Mouse (Mus musculus) forebrain, postnatal 0 days (tissue): Measurements from ENCODE around the gene Krt2. TPM values are rescaled to one million over a fixed set of nuclear protein-coding genes. Genes with fewer than 3 reads are reported as not detected.

ENCODE experiments used
- ATAC-seq: fragments of 200-750 bp; cut with Nextera tagmentation; 2 replicates; pipeline ENCODE4 v1.8.0; 2017; ENCODE audit warnings: mild to moderate bottlenecking, moderate library complexity
- DNase-seq: peaks from one replicate; pipeline ENCODE4 v3.0.0-alpha.2; 2015
- H3K27ac ChIP-seq: fragments of 300-500 bp; sonication (generic); 2 replicates; pipeline ENCODE4 v1.5.1; 2014; ENCODE audit warnings: low read depth, mild to moderate bottlenecking, antibody characterized with exemption, low read length, moderate library complexity, mixed read lengths
- H3K27me3 ChIP-seq: fragments of 300-500 bp; sonication (generic); 2 replicates; pipeline ENCODE4 v1.6.1; 2014; ENCODE audit warnings: mild to moderate bottlenecking, low read length, mixed read lengths; ENCODE audit not compliant: insufficient read depth
- H3K36me3 ChIP-seq: fragments of 300-500 bp; sonication (generic); 2 replicates; pipeline ENCODE4 v1.6.1; 2014; ENCODE audit warnings: mild to moderate bottlenecking, moderate library complexity; ENCODE audit not compliant: insufficient read depth
- H3K4me1 ChIP-seq: fragments of 300-500 bp; sonication (generic); 2 replicates; pipeline ENCODE4 v1.6.1; 2014; ENCODE audit warnings: antibody characterized with exemption; ENCODE audit not compliant: insufficient read depth
- H3K4me2 ChIP-seq: fragments of 300-500 bp; sonication (generic); 2 replicates; pipeline ENCODE4 v1.6.1; 2014; ENCODE audit warnings: low read depth, mild to moderate bottlenecking, moderate library complexity
- H3K4me3 ChIP-seq: fragments of 300-500 bp; sonication (generic); 2 replicates; pipeline ENCODE4 v1.5.1; 2014; ENCODE audit warnings: low read depth, low read length, mixed read lengths
- H3K9ac ChIP-seq: fragments of 300-500 bp; sonication (generic); 2 replicates; pipeline ENCODE4 v1.6.1; 2014; ENCODE audit warnings: mild to moderate bottlenecking
- H3K9me3 ChIP-seq: fragments of 300-500 bp; sonication (generic); 2 replicates; pipeline ENCODE4 v1.6.1; 2016; ENCODE audit warnings: low read length
- CTCF ChIP-seq: sonication (generic); IDR thresholded peaks from 2 replicates; pipeline ENCODE4 v1.5.1; 2016; ENCODE audit warnings: antibody characterized with exemption, control low read depth, low read depth
- WGBS: fragments of 180-500 bp; shearing (Covaris S2); extraction: QIAGEN DNeasy Blood & Tissue Kit; methylation state at CpG from one replicate; pipeline ENCODE4 v1.1.7; 2014; 5-methylcytosine and 5-hydroxymethylcytosine counted together
- polyA plus RNA-seq: library from polyadenylated mRNA; unstranded; fragments of >200 nt; fragmentation: Nextera tagmentation; extraction: Ambion mirVana; gene quantifications from 2 replicates; pipeline ENCODE4 v1.2.1, GENCODE M21; 2015
- total RNA-seq: library from RNA; depleted of rRNA; stranded (reverse); fragments of >200 nt; gene quantifications from 2 replicates; pipeline ENCODE4 v1.2.3, GENCODE M21; 2014

Krt2 gene
- total and polyA plus RNA-seq, 2 experiments from 2014 or later, result 0.11 to 0.29 TPM

DNA sequence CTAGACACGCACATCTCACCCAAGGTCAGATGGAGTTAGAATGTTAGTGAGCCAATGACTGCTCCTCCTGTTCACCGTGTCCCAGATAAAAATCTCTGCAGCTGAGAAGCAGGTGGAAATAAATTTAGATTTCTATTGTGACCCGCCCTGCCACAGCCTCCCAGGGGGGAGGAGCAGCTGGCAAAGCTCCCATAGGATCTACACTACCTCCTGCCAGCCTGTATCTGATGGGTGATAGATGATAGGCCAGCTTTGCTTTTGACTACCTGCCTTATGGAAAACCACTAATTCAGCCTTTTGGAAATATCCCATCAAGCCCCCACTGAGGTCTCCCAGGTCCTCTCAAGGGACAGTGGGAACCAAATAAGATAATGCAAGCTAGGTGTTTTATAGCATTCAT lies 37.8 kb upstream of the Krt2 start:
- Histone ChIP-seq H3K4me1 (0 out of 2 replicates have a peak, but pooled peaks cover 3% of the 10 kb centered on the region), H3K9me3 (no peaks in the 10 kb centered on the region), H3K36me3 (no peaks in the 10 kb centered on the region), H3K4me3 (no peak overlapping the region), H3K27me3 (peaks cover 18% of the 10 kb centered on the region), H3K27ac (no peak overlapping the region), H3K4me2 (no peak overlapping the region), H3K9ac (no peak overlapping the region)
- WGBS, result 70% methylated on average over 3 of the region's 3 CpGs
- ATAC-seq (no peak), DNase-seq (no peak)
- no peak for TF ChIP-seq CTCF

DNA sequence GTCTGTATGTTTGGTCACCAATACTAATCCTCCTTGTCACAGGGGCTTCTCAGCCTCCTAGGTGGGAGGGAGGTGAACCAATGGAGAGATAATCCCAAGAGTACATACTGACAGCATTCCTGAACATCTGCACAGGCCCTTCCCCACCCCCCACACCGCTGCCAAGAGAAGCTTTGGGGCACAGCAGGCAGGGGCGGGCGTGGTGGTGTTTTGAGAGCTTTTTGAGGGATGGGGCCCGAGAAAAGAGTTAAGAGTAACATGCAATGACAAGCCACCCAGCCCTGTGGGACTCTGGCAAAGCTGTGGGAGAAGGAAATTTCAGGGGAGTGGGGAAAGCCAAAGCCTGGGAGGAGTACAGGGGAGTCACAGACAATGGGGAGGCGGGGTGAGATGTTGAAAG lies 36.3 kb upstream of the Krt2 start:
- H3K9ac ChIP-seq, result no peak overlapping the region
- no peak overlapping the region for H3K27ac ChIP-seq
- TF ChIP-seq CTCF, result no peak
- ATAC-seq (no peak), DNase-seq (no peak)
- no peak overlapping the region for H3K4me3 ChIP-seq
- no peak overlapping the region for H3K4me2 ChIP-seq
- no peaks in the 10 kb centered on the region for H3K9me3 ChIP-seq
- H3K4me1 ChIP-seq, result no peaks in the 10 kb centered on the region
- 20% methylated on average over 5 of the region's 5 CpGs for WGBS
- H3K27me3 ChIP-seq, result peaks cover 14% of the 10 kb centered on the region
- H3K36me3 ChIP-seq, result no peaks in the 10 kb centered on the region

DNA sequence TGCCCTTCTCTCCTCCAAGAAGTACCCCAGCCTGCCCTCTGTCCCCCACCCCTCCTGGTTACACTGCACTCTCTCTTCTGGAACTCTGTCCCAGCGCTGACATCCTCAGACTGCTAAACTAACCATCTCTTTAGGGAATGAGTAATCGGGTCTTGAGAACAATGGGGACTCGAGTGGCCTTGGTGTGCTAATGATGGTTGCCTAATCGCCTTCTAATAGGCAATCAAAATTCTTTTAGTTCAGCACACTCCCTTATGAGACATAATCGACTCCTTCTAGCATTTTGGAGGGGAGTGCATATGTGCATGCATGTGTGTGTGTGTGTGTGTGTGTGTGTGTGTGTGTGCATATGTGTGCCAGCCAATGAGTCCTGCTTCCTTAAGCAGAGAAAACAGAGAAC lies 34.6 kb upstream of the Krt2 start:
- Histone ChIP-seq H3K4me1 (no peaks in the 10 kb centered on the region), H3K27ac (no peak overlapping the region), H3K9ac (no peak overlapping the region), H3K27me3 (no peaks in the 10 kb centered on the region), H3K4me3 (no peak overlapping the region), H3K36me3 (no peaks in the 10 kb centered on the region), H3K9me3 (no peaks in the 10 kb centered on the region), H3K4me2 (no peak overlapping the region)
- no peak for TF ChIP-seq CTCF
- ATAC-seq, result no peak
- no peak for DNase-seq
- WGBS, result 7% methylated on average over 5 of the region's 5 CpGs

- Histone ChIP-seq H3K36me3 (no peaks in the 10 kb centered on the region), H3K9me3 (no peaks in the 10 kb centered on the region), H3K9ac (no peak within 1 kb of the TSS), H3K4me3 (no peak within 1 kb of the TSS), H3K27me3 (no peaks in the 10 kb centered on the region), H3K27ac (no peak within 1 kb of the TSS), H3K4me1 (peaks cover 9% of the 10 kb centered on the region; the same call in 1 of the 2 replicates), H3K4me2 (no peak within 1 kb of the TSS)
- DNase-seq (no peak), ATAC-seq (no peak)
- WGBS, result 88% methylated on average over 6 of the region's 6 CpGs
- no peak for TF ChIP-seq CTCF
These were observed 32.7 kb upstream of the Krt2 start, which contains the start of gene Krt1 for GRCm38 (mm10) chr15:101850694-101851093. TSS of gene Krt1 (minus strand) at chr15:101850794.

GRCm38 (mm10) chr15:101845971-101846403 lies 28.0 kb upstream of the Krt2 start:
- no peaks in the 10 kb centered on the region for H3K9me3 ChIP-seq
- H3K4me1 ChIP-seq, result peaks cover 9% of the 10 kb centered on the region; the same call in 1 of the 2 replicates
- ATAC-seq (peak; percentile 90), DNase-seq (peak; percentile 73)
- WGBS, result under 1% methylated on average over 34 of the region's 37 CpGs
- H3K36me3 ChIP-seq, result no peaks in the 10 kb centered on the region
- H3K4me3 ChIP-seq, result peak overlapping the region; percentile 49
- H3K27me3 ChIP-seq, result no peaks in the 10 kb centered on the region
- H3K9ac ChIP-seq, result peak overlapping the region; percentile 78
- TF ChIP-seq CTCF, result no peak
- peak overlapping the region; percentile 91 for H3K27ac ChIP-seq
- peak overlapping the region; percentile 69 for H3K4me2 ChIP-seq

- WGBS, result 60% methylated on average over 9 of the region's 9 CpGs
These were observed 25.2 kb upstream of the Krt2 start for GRCm38 (mm10) chr15:101843192-101843591.

DNA sequence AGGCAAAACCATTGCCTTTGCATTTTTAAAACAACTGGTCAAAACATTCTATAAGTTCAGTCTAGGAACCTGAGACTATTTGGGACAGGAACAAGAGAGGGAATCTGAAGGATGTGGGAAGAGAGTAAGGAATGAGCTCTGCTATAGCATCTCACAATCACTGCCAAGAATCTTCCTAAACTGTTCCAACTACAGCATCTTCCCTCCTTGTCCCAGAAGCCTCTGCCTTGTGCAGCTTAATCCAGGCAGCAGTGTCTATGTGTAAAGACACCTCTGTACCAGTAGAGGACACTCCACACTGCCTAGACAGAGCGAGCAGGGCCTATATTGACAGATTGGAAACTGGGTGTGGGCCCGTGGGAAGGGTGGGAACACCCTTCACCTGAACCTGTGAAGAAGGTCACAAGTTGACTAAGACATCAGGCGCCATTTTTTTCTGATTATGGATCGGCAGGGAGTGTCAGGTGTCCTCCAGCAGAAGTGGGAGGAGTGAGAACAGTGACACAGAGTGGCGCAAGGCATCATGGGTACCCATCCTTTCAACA lies 16.9 kb upstream of the Krt2 start:
- no peak for DNase-seq
- no peak overlapping the region for H3K27ac ChIP-seq
- H3K27me3 ChIP-seq, result no peaks in the 10 kb centered on the region
- H3K4me2 ChIP-seq, result no peak overlapping the region
- no peak for ATAC-seq
- H3K4me1 ChIP-seq, result no peaks in the 10 kb centered on the region
- H3K4me3 ChIP-seq, result no peak overlapping the region
- no peak overlapping the region for H3K9ac ChIP-seq
- WGBS, result 64% methylated on average over 5 of the region's 5 CpGs
- peak; percentile 13; the same call in 1 of the 2 replicates for TF ChIP-seq CTCF
- H3K9me3 ChIP-seq, result no peaks in the 10 kb centered on the region
- no peaks in the 10 kb centered on the region for H3K36me3 ChIP-seq

More at GRCm38 (mm10) chr15:101843192-101843591, 25.2 kb upstream of the Krt2 start:
- Histone ChIP-seq H3K4me3 (no peak overlapping the region), H3K27ac (no peak overlapping the region), H3K27me3 (no peaks in the 10 kb centered on the region), H3K9ac (no peak overlapping the region), H3K4me1 (peaks cover 9% of the 10 kb centered on the region; the same call in 1 of the 2 replicates), H3K9me3 (no peaks in the 10 kb centered on the region), H3K4me2 (no peak overlapping the region), H3K36me3 (no peaks in the 10 kb centered on the region)
- TF ChIP-seq CTCF, result no peak
- ATAC-seq (no peak), DNase-seq (no peak)
